Mouse (Mus musculus): ENCODE data around the gene Ece1. TPM values are rescaled to one million over a fixed set of nuclear protein-coding genes. Genes with fewer than 3 reads are reported as not detected.
A peak's percentile ranks its signal among the peaks of the same experiment; 100 is the strongest.

The Ece1 gene
- polyA plus RNA-seq, 1 experiment from 2014 or later: 41.4 TPM

DNA sequence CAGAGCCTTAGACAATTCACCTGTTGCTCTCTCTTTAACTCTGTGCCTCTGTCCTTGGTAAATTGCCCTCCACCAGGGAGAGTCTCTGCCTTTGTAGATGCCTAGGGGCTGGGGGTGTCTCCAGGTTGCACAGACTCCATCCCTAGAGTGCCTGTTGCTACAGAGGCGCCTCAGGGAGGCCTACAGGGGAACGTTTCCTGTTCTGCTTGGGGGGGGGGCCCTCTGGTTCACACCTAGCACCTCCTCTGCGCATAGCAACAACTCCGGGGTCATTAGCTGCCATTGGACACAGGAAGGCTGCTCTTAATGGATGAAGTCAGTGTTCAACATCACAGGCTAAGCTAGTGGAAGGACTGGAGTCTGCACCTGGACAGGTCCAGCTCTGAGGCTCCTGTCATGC lies 12.8 kb downstream of the Ece1 start:
- 25% methylated on average over 4 of the region's 4 CpGs for WGBS
- DNase-seq (ENCODE audit: low spot score): no peak

DNA sequence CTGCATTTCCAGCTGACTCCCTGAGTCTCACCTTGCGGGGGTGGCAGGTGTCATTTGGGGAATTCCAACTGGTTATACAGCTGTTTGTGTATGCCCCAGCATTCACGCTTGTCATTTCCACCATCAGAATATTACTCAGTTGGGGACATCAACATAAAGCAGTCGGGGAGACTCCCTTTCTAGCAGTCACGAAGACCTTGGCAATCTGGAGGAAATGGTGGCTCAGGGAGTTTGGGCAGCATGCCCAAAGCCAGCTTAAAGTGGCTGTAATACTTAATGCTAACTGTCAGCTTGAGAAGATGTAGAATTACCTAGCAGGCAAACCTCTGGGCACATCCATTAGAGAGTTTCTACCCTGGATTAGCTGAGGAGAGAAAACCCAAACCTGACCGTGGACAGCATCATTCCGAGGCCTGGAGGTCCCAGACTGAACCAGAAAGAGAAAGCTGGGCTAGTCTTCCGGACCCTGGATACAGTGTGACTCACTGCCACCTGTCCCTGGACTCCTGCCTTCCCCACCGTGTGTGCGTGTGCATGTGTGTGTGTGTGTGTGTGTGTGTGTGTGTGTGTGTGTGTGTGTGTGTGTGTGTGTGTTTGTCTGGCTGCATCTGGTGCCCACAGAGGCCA lies 13.5 kb downstream of the Ece1 start:
- Histone ChIP-seq H3K27me3 (ENCODE audit: low read depth, poor library complexity, severe bottlenecking) (no peaks in the 10 kb centered on the region), H3K9me3 (replicated peaks) (no peaks in the 10 kb centered on the region), H3K27ac (no peak overlapping the region; the same call in 1 of the 2 replicates), H3K4me1 (peaks cover 75% of the 10 kb centered on the region), H3K4me3 (no peak overlapping the region), H3K36me3 (peaks cover 6% of the 10 kb centered on the region; the same call in 1 of the 2 replicates)
- WGBS: 84% methylated on average over 9 of the region's 9 CpGs
- no peak for DNase-seq (ENCODE audit: low spot score)

More for the DNA sequence above, 12.8 kb downstream of the Ece1 start:
- Histone ChIP-seq H3K27me3 (ENCODE audit: low read depth, poor library complexity, severe bottlenecking) (no peaks in the 10 kb centered on the region), H3K27ac (peak overlapping the region; percentile 75), H3K36me3 (peaks cover 6% of the 10 kb centered on the region; the same call in 1 of the 2 replicates), H3K4me3 (0 out of 2 replicates have a peak overlapping the region, but pooled peaks have one; percentile 3), H3K4me1 (peaks cover 77% of the 10 kb centered on the region), H3K9me3 (replicated peaks) (no peaks in the 10 kb centered on the region)

DNA sequence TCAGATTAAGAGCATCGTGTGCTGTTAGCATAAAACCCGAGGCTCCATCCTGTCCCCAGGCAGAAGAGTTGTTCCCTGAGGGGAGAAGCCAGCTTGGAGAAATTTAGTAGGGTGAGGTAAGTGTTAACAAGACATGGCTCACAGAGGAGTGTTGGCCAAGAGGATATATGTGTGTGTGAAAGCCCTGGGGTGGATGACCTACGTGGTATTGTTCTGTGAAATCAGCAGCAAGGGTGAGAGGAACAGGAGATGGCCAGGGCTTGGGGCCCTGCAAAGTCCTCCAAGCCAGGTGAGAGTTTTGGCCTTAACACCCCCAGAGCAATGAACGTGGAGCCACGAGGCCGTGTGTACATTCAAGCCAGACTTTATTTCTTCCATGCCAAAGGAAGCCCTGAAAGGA lies 14.8 kb downstream of the Ece1 start:
- Histone ChIP-seq H3K27me3 (ENCODE audit: low read depth, poor library complexity, severe bottlenecking) (no peaks in the 10 kb centered on the region), H3K27ac (peak overlapping the region; percentile 81), H3K36me3 (peaks cover 5% of the 10 kb centered on the region; the same call in 1 of the 2 replicates), H3K9me3 (replicated peaks) (no peaks in the 10 kb centered on the region), H3K4me1 (peaks cover 78% of the 10 kb centered on the region), H3K4me3 (no peak overlapping the region)
- 25% methylated on average over 6 of the region's 6 CpGs for WGBS
- no peak for DNase-seq (ENCODE audit: low spot score)

DNA sequence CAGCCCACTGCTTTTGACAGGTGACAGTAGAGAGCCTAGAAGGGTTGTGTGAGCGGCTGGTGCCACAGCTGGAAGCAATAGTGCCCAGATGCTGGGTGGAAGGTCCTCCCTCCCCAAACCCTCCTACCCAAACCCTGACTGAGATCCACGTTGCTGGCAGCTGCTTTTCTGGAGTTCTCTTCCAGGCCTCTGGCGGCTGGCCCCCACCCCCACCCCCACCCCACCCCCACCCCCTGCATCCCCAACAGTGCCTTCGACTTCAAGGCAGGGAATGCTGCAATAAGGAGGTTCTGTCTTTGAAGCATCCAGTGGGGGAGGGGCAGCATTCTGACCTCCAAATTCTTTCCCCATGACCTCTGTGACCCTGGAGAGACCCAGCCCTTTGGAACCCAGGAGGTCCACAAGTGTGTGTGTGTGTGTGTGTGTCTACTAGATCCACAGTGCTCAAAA lies 15.4 kb downstream of the Ece1 start:
- Histone ChIP-seq H3K36me3 (peaks cover 6% of the 10 kb centered on the region; the same call in 1 of the 2 replicates), H3K9me3 (replicated peaks) (no peaks in the 10 kb centered on the region), H3K27me3 (ENCODE audit: low read depth, poor library complexity, severe bottlenecking) (no peaks in the 10 kb centered on the region), H3K27ac (peak overlapping the region; percentile 81), H3K4me1 (peaks cover 81% of the 10 kb centered on the region), H3K4me3 (no peak overlapping the region)
- 4% methylated on average over 4 of the region's 4 CpGs for WGBS
- peak; percentile 83 for DNase-seq (ENCODE audit: low spot score)

DNA sequence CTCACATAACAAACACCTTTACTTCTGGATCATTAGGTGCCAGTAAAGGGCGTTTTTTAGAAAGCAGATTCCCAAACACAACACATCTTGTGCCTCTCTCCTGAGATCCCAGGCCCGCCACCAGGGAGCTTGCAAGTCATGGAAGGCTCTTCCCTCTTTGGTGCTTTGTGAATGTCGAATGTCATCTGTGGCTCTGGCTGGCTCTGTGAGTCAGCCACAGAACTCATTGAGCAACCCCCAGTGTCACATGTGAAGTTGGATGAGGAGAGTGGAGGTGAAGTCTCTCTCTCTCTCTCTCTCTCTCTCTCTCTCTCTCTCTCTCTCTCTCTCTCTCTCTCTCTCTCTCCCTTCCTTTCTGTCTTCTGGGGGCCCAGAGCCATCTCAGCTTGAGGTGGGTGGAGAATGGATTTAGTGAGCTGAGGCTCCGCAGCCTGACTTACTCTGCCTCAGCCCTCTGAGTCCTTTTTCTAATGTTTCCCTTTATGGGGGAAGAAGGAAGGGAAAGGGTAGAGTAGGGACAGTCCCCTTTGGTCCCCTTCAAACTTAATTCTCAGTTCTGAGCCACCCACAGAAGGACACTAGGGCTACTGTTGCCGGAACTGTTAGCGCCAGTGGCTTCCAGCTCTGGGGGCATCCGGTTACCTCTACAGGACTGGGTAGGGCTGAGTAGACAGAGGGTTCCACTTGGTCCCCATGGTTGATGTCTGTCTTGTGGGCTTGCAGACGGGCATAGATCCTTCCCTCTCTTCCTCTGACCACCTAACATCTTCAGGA lies 17.5 kb downstream of the Ece1 start:
- peak overlapping the region; percentile 61; the same call in 1 of the 2 replicates for H3K27ac ChIP-seq

DNA sequence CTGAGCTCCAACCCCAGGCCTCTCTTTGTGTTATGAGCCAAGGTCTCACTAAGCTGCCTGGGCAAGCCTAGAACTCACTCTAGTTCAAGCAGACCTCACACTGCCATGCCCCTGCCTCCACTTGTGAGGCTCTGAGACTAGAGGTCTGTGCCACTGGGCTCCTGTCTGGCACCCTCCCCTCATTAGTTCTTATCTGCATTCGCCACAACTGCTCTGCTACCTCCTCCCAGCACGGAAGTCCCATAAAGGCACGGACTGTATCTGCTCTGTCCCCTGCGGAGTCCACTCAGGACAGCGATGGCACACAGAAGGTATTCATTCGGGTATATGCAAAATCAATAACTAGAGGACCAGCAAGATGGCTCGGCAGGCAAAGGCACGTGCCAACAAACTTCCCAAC lies 19.4 kb downstream of the Ece1 start:
- Histone ChIP-seq H3K4me1 (peaks cover 67% of the 10 kb centered on the region), H3K27ac (peak overlapping the region; percentile 71), H3K4me3 (no peak overlapping the region), H3K9me3 (replicated peaks) (no peaks in the 10 kb centered on the region), H3K36me3 (peaks cover 6% of the 10 kb centered on the region; the same call in 1 of the 2 replicates), H3K27me3 (ENCODE audit: low read depth, poor library complexity, severe bottlenecking) (no peaks in the 10 kb centered on the region)
- no peak for DNase-seq (ENCODE audit: low spot score)
- WGBS: 86% methylated on average over 8 of the region's 8 CpGs

More for the DNA sequence above, 17.5 kb downstream of the Ece1 start:
- Histone ChIP-seq H3K4me1 (peaks cover 80% of the 10 kb centered on the region), H3K4me3 (no peak overlapping the region), H3K36me3 (peaks cover 6% of the 10 kb centered on the region; the same call in 1 of the 2 replicates), H3K9me3 (replicated peaks) (no peaks in the 10 kb centered on the region), H3K27me3 (ENCODE audit: low read depth, poor library complexity, severe bottlenecking) (no peaks in the 10 kb centered on the region)
- WGBS: 86% methylated on average over 8 of the region's 8 CpGs
- no peak for DNase-seq (ENCODE audit: low spot score)

DNA sequence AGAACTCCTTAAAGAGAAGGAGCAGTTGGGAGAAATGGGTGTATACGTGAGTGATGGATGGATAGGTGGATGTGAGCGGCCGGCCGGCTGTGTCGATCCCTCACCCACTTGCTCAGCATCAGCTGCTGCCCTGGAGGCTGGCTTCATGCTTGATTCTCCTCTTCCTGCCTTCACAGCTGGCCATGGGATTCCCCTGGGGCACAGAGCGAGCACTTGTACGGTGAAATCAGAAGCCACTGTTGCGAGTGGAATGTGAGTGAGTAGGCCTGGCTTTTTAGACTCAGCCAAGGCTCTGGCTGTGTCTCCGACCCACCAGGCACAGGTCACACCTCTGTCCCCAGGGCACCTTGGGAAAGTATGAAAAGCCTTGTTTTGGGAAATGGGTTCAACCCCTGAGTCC lies 20.6 kb downstream of the Ece1 start:
- no peaks in the 10 kb centered on the region for H3K9me3 ChIP-seq (replicated peaks)
- WGBS: 67% methylated on average over 9 of the region's 9 CpGs
- peaks cover 58% of the 10 kb centered on the region for H3K4me1 ChIP-seq
- no peaks in the 10 kb centered on the region for H3K27me3 ChIP-seq (ENCODE audit: low read depth, poor library complexity, severe bottlenecking)
- no peak for DNase-seq (ENCODE audit: low spot score)
- H3K4me3 ChIP-seq: no peak overlapping the region
- peaks cover 6% of the 10 kb centered on the region; the same call in 1 of the 2 replicates for H3K36me3 ChIP-seq
- H3K27ac ChIP-seq: peak overlapping the region; percentile 80

DNA sequence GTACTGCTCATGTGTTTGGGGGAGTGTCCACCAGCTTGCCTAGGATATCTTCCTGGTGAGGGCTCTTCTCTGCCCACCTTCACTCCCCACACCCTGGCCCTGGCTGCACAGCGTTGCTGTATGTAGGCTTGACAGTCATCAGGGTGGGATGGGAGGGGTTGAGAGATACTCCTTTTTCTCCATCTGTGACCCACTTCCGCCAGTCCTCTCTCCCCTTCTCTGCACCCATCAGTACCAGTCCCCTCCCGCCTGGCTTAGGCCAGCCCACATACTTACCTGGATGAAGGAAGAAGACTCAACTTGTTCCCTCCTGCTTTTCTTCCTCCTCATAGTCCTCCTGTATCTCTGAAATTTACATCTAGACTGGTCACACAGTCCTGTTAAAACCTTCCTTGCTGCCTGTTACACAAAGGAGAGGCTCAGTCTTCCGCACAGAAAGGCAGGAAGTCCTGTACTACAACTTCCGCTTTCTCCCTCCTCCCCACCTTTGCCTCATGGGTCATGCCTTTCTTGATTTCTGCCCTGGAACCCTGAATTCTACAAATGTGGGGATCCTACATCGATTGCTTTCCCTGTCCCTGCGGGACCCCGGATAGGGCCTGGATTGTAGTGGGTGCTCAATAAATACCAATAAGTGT lies 21.6 kb downstream of the Ece1 start:
- Histone ChIP-seq H3K27ac (peak overlapping the region; percentile 80), H3K36me3 (peaks cover 8% of the 10 kb centered on the region), H3K27me3 (ENCODE audit: low read depth, poor library complexity, severe bottlenecking) (no peaks in the 10 kb centered on the region), H3K9me3 (replicated peaks) (no peaks in the 10 kb centered on the region), H3K4me3 (no peak overlapping the region), H3K4me1 (peaks cover 48% of the 10 kb centered on the region)
- 88% methylated on average over 8 of the region's 8 CpGs for WGBS
- DNase-seq (ENCODE audit: low spot score): no peak

DNA sequence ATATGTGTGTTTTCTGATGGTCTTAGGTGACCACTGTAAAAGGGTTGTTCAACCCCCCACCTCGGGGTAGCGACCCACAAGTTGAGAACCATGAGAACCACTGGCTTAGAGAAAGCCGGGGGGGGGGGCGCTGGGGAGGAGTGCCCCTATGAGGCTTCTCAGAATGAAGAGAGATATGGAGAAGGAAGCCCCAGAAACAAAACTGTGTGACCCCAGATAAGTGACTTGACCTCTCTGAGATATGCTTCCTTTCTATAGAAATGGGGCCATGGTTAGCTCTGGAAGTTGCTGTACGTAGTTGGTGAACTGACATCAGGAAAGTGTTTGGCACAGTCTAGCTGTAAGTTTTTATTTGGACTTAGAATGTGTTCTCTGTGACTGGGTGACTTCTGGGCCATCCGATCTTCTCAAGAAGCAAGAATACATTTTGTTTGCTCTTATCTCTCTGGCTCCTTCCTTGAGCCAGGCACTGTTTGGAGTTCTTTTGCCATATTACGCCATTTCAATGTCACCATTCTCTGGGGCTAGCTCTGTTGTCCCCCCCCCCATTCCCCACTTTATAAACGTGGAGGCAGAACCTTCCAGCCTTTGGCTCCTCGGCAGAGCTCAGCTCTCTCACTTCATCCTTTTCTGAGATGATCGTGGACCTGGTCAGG lies 25.4 kb downstream of the Ece1 start:
- H3K27me3 ChIP-seq (ENCODE audit: low read depth, poor library complexity, severe bottlenecking): no peaks in the 10 kb centered on the region
- H3K4me1 ChIP-seq: peaks cover 50% of the 10 kb centered on the region
- no peak for DNase-seq (ENCODE audit: low spot score)
- peaks cover 5% of the 10 kb centered on the region; the same call in 1 of the 2 replicates for H3K36me3 ChIP-seq
- H3K9me3 ChIP-seq (replicated peaks): no peaks in the 10 kb centered on the region
- H3K4me3 ChIP-seq: no peak overlapping the region
- WGBS: 87% methylated on average over 10 of the region's 10 CpGs
- H3K27ac ChIP-seq: no peak overlapping the region

DNA sequence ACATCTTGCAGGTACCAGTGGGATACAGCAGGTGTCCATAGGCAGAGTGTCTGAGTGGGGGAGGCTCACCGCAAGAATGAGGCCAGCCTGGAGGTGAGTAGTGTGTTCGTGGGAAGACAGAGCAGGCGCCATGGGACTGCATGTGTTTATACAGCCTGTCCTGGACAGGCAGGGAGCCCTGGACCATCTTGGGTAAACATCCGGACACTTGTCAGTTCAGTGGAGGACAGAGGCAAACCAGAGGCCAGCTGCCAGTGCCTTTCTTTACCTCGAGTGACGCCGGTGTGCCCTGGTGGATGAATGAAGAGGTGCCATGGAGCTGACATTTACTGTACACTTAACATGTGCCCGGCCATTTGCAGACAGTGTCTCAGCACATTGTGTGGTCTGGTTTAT lies 26.0 kb downstream of the Ece1 start:
- Histone ChIP-seq H3K36me3 (peaks cover 5% of the 10 kb centered on the region; the same call in 1 of the 2 replicates), H3K27ac (no peak overlapping the region), H3K9me3 (replicated peaks) (no peaks in the 10 kb centered on the region), H3K27me3 (ENCODE audit: low read depth, poor library complexity, severe bottlenecking) (no peaks in the 10 kb centered on the region), H3K4me3 (no peak overlapping the region), H3K4me1 (peaks cover 50% of the 10 kb centered on the region)
- 81% methylated on average over 8 of the region's 8 CpGs for WGBS
- DNase-seq (ENCODE audit: low spot score): no peak

DNA sequence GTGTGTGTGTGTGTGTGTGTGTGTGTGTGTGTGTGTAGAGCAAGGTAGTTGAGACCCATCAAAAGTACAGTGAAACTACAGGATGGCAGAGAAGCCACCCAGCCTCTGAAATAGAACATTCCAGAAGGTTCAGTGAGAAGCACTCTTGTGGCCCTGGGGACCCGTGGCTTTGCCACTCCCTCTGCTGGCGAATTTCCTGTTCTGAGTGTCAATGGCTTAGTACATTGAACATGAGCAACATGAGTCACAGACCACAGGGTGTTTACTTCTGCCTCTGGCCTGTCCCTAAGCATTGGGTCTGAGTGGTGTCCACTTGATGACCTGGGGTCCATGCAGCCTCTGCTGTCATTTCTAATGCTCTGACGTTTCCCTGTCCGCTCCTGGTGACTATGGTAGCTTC lies 28.6 kb downstream of the Ece1 start:
- H3K36me3 ChIP-seq: peaks cover 5% of the 10 kb centered on the region; the same call in 1 of the 2 replicates
- H3K4me3 ChIP-seq: no peak overlapping the region
- DNase-seq (ENCODE audit: low spot score): no peak
- peak overlapping the region; percentile 80; the same call in 1 of the 2 replicates for H3K27ac ChIP-seq
- WGBS: 79% methylated on average over 4 of the region's 4 CpGs
- H3K27me3 ChIP-seq (ENCODE audit: low read depth, poor library complexity, severe bottlenecking): no peaks in the 10 kb centered on the region
- H3K9me3 ChIP-seq (replicated peaks): no peaks in the 10 kb centered on the region
- peaks cover 40% of the 10 kb centered on the region for H3K4me1 ChIP-seq

DNA sequence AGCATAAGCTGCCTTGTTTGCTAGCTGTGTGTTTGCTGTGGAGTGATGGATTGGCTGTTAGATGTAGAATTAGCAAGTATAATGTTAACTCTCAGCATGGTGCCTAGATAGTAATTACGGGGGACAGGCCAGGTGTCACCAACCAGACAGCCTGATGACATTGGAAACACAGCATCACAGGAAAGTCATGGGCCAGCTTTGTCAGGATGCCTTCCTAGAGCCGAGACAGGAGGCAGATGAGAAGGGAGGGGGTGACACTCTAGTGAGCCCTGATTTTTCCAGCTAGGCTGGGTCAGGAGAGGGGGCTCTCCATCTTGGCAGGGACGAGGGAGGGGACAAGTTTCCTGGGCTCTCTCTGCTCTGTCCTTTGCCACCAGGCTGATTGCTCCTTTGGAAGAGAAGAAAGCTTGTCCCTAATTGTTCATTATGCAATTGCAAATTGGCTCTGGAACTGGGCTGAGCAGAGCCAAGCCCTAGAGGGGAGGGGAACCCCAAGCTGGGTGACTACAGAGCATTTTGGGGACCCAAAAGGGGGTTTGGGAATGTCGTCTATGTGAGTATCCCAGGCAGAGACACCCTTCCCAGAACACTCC lies 29.6 kb downstream of the Ece1 start:
- H3K27me3 ChIP-seq (ENCODE audit: low read depth, poor library complexity, severe bottlenecking): no peaks in the 10 kb centered on the region
- H3K4me1 ChIP-seq: peaks cover 50% of the 10 kb centered on the region
- H3K4me3 ChIP-seq: no peak overlapping the region
- no peaks in the 10 kb centered on the region for H3K9me3 ChIP-seq (replicated peaks)
- H3K36me3 ChIP-seq: peaks cover 5% of the 10 kb centered on the region; the same call in 1 of the 2 replicates
- DNase-seq (ENCODE audit: low spot score): no peak
- peak overlapping the region; percentile 80 for H3K27ac ChIP-seq
- 10% methylated on average over 4 of the region's 4 CpGs for WGBS
